Mouse (Mus musculus) cerebellum, postnatal 4 days (tissue): ENCODE data around the gene Src.

Experiments
- DNase-seq, 2 experiments: peaks; one replicate each; pipeline ENCODE4 v3.0.0; 2022; ENCODE audit warnings: low spot score in 2 of 2, mixed read lengths in 1 of 2

Gene Src

DNA sequence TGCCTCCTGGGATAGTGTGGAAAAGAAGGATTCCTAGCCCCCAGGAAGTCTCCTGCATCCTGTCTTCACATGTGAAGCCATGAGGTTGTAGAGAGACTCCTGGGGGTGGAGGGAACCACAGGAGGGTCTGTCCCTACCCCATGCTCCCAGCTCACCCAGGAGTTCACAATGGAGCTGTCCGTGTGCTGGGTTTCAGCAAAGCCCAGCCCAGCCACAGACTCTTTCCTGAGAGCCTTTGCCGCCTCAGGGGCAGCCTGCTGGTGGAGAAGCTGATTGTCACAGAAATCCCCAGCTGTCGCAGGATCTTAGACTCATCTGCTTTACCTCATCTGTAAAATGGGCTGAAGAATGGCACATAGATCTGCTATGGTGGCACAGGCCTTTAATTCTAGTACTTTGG lies 18.9 kb downstream of the Src start:
- no peak for DNase-seq

DNA sequence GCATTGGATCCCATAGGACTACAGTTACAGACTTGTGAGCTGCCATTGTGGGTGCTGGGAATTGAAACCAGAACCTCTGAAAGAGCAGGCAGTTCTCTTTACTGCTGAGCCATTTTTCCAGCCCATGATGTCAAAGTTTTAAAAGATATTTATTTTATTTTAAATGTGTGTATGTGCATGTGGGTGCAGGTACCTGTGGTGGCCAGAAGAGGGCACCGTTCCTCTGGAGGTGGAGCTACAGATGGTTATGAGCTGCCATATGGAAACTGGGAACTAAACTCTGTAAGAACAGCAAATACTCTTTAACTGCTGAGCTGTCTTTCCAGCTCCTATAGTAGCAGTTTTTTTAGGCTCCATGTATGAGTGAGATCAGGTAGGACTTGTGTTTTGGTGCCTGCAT lies 23.1 kb downstream of the Src start:
- DNase-seq, result no peak

- no peak for DNase-seq
Measured at GRCm38 (mm10) chr2:157447297-157448158, 29.3 kb downstream of the Src start.

- DNase-seq, result no peak
Measured at GRCm38 (mm10) chr2:157448356-157448755, 30.1 kb downstream of the Src start.

GRCm38 (mm10) chr2:157450905-157451304 lies 32.7 kb downstream of the Src start:
- no peak for DNase-seq

DNA sequence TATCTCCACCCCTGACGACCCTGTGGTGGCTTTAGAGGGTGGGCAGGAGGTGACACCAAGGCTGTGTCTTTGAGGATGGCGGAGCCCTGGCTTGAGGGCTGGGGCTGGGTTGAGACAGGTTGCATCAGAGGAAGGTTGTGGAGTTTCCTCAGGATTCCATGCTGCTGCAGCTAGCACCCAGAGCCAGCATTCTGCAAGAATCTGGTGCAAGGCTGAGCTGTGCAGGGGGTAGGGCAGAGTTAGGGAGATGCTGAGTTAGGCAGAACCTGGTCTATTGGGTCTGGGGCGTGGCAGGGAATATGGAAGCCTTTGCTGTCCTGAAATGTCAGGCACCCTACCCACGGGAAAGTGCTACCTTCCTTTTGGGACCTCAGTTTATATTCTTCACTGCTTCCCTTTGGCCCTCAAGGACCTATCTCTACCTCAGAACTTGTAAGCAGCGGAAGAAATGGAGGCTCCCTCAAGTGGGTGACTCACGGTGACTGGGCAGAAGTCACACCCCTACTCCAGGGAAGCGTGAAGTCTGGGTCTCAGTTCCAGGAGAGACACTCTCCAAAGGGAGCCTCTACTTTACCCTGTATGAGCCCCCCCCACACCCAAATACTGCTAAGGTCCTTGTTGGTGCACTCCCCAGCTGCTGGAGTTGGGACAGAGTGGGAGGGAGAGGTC lies 33.3 kb downstream of the Src start:
- no peak for DNase-seq

DNA sequence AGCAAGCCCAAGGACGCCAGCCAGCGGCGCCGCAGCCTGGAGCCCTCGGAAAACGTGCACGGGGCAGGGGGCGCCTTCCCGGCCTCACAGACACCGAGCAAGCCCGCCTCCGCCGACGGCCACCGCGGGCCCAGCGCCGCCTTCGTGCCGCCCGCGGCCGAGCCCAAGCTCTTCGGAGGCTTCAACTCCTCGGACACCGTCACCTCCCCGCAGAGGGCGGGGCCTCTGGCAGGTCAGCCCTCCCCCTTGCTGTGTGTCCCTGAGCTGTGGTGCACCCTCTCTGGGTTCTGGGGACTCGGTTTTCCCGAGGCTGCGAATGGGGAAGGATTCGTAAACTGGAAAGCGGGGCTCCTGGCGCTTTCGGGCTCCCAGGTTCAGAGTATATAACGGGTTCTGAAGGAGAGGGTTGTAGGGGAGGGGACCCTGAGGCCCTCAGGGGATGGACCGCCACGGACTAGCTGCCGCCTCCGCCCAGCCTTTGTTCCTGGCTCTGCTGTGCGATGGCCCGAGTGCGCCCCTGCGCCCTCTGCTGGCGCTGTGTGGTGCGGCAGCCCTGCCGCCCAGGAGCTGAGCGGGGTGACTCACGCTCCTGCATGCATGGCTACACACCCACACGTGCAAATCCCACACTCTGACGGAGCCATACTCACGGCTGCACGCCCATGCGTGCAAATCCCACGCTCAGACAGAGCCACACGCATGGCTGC lies 39.0 kb downstream of the Src start:
- DNase-seq, result peak; percentile 96 to 97

GRCm38 (mm10) chr2:157458472-157458871 lies 40.2 kb downstream of the Src start:
- peak; percentile 92 to 95 for DNase-seq

DNA sequence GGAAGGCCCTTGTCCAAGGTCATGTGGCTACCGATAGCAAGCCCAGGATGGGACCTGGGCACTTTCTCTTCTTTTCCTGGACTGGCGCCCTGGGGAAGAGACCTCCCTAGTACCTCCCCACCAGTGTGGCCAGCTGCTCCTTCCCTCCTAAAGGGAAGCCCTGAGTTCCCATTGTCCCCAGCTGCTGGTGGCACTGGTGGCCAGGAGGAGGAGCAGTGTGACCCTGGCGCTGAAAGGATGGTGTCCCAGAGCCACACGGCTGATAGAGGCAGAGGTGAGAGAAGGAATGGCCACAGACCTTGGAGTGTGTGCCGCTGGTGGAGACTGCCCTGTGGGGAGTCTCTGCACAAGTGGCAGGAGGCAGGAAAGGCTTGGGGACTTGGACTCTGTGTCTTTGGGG lies 41.5 kb downstream of the Src start:
- no peak for DNase-seq

DNA sequence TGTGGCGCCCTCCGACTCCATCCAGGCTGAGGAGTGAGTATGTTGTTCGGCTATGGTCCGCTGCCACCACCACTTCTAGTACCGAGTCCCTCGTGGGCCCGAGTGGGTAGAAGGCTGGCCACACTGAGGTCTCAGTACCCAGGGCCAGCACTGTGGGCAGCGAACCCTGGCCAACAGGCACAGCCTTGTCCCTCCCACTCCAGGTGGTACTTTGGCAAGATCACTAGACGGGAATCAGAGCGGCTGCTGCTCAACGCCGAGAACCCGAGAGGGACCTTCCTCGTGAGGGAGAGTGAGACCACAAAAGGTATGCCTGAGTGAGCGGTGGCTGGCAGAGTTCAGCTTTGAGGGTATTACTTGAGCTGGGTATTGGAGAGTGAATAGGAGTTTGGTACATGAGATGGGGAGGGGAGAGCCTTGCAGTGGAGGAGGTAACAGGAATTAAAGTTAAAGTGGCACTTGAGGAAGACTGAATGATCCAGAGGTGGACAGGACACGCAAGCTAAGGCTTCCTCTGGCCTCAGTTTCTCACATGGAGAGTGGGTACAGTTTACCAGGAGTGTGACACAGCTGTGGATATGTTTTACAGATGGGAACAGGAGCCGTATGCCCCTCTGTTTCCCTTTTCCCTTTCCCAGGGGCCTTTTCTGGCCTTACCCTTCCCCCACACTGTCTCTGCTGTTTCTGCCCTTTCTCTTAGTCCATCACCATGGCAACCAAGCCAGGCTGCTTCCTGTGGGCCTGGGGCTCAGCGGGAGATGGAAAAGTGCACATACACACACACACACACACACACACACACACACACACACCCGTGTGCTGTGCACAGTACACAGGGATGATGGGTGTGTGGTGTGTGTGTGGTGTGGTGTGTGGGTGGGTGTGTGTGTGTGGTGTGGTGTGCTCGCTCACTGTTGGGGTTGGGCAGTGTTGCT lies 44.8 kb downstream of the Src start:
- peak in 1 of 2 experiments; percentile 46 for DNase-seq

- no peak for DNase-seq
Measured at GRCm38 (mm10) chr2:157463887-157464745, 45.9 kb downstream of the Src start.

- peak in 1 of 2 experiments; percentile 69 for DNase-seq
Measured at GRCm38 (mm10) chr2:157464746-157465126, 46.5 kb downstream of the Src start.

GRCm38 (mm10) chr2:157466836-157467235 lies 48.6 kb downstream of the Src start:
- DNase-seq, result no peak

DNA sequence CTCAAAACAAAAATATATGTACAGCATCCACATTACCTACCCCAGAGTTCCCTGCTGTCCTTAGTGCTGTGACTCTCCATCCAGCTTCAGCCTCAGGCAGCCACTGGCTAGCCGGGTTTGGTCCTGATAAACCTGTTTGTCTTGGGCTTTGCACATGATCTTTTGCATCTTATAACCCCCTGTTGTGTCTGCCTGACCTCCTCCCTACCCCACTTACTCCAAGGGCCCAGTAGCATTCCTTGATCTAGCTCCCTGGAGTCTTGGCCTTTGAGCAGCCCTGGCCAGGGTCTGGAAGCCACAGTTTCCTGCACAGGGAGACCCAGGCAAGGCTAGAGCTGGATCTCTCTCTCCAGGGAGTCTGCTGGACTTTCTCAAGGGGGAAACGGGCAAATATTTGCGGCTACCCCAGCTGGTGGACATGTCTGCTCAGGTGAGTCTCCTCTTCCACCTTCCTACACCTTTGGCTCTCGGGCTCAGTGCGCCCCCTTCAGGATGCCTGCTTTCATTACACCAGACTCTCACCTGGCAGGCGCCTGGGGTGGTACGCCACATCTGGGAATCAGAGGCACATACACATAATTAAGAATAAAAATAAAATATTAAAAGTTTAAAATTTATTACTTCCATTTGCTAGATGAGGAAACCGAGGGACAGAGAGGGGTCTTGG lies 50.0 kb downstream of the Src start:
- no peak for DNase-seq

DNA sequence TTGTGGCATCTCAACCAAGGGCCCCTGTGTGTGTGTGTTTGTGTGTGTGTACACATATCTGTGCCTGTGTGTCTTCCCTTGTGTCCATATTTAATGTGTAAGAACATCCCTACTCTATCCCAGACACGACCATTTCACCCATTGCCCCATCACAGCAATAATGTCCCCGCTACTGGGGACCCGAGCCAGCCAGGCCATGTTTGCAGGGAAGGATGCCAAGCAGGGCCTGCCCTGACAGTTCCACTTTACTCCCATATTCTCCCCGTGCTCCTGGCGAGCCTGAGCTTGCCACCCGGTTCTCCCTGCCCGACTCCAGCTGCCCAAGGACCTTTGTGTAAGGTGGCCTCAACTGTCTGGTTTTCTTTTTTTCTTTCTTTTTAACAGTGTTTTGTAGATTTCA lies 53.0 kb downstream of the Src start:
- no peak for DNase-seq

DNA sequence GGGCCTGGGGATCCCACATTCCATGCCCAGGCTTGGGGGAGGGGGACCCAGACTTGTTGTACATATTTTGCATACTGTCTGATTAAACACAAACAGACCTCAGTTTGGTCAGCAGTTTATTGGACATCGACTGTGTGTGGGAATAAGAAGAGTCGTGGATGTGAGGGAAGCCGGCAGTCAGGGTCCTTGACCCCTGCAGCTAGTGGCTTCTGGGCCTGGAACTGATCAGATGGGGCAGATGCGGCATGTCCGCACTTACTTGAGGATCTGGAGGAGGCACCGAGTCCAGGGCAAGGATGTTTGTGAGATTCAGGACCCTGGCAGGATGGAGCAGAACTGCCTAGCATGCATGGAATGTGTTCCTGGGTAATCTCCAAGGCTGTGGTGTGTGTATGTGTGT lies 53.5 kb downstream of the Src start:
- no peak for DNase-seq

- DNase-seq, result no peak
Measured at GRCm38 (mm10) chr2:157472469-157472868, 54.2 kb downstream of the Src start.

- no peak for DNase-seq
Measured at GRCm38 (mm10) chr2:157474269-157474729, 56.1 kb downstream of the Src start.

- no peak for DNase-seq
Measured at GRCm38 (mm10) chr2:157475437-157476379, 57.5 kb downstream of the Src start.
